Mouse (Mus musculus): ENCODE data around the gene Ankrd13b. TPM values are rescaled to one million over a fixed set of nuclear protein-coding genes. Genes with fewer than 3 reads are reported as not detected.

Ankrd13b gene
- polyA plus RNA-seq (2014; fragmentation: Illumina TruSeq; extraction: RNeasy Lipid Tissue Mini Kit (QIAGEN cat#74804); ENCODE audit: low read depth, low replicate concordance), result not detected

DNA sequence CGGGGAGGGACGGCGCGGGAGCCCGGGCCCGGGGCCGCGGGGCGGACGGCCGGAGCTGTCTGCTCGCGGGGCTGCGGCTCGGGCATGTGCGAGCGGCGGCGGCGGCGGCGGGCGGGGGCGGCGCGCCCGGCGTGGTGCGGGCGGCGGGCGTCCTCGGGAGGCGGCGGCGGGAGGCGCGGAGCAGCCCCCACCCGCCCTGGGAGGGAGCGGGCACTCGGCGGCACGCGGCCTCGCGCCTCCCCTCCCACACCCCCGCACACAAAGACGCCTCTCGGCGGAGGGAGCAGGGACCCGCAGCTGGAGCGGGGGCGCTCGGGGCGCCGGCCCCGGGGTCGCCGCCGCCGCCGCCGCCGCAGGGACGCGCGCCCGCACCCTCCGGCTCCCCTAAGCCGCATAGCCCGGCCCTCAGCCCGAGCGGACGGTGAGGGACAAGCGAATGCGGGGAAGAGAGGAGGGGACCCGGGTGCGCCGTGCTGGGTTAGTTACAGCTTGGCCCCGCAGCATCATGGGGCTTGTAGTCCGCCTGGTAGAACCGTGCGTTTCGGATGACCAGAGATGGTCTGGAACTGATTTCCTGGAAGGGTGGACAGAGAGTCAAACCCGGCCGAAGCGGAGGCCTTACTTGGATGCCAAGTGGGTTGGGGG, at the start of gene Ankrd13b:
TSS of gene Ankrd13b (minus strand) at position 88 of the 645 bp plus-strand sequence.

DNA sequence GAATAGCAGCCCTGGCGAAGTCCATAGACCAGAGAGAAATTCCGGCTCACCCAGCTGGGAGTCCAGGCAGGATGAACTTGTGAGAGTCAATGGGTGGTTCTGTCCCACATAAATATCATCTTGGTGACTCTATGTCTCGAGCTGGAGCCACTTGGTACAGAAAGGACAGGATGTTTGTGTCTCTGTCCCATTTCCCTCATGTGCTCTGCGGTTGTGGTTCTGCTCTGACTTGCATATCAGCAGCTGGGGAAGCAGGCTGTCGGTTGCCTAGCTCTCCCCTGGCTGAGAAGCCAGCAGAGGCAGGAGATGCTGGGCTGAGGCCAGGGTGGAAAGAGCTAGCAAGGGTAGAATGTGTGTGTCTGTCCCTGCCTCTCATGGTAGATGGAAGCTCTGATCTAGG, 29.6 kb upstream of the Ankrd13b start, which contains the start of gene Gm10392:
TSS of gene Gm10392 (minus strand) at position 156 of the 400 bp plus-strand sequence.

GRCm38 (mm10) chr11:77515637-77516552, 26.4 kb upstream of the Ankrd13b start, which contains the start of gene Trp53i13:
Gene Trp53i13 (minus strand): TSS chr11:77515980.

GRCm38 (mm10) chr11:77514832-77515636, 25.6 kb upstream of the Ankrd13b start, which contains the start of gene Abhd15:
Gene Abhd15 (plus strand): TSS chr11:77515121.

GRCm38 (mm10) chr11:77493512-77494343, 4.2 kb upstream of the Ankrd13b start, which contains the start of gene Git1:
Gene Git1 (plus strand): TSS chr11:77493562.

GRCm38 (mm10) chr11:77462283-77463100, 27.0 kb downstream of the Ankrd13b start, which contains the start of gene Coro6:
Gene Coro6 (plus strand): TSS chr11:77462411.

Other genes with a start within 250 kb of the Ankrd13b start
- 0.15 TPM for gene Coro6, start 27.3 kb downstream of the Ankrd13b start, polyA plus RNA-seq (2014; fragmentation: Illumina TruSeq; extraction: RNeasy Lipid Tissue Mini Kit (QIAGEN cat#74804); ENCODE audit: low read depth, low replicate concordance)
- gene Git1, start 3.9 kb upstream of the Ankrd13b start, polyA plus RNA-seq (2014; fragmentation: Illumina TruSeq; extraction: RNeasy Lipid Tissue Mini Kit (QIAGEN cat#74804); ENCODE audit: low read depth, low replicate concordance), result 9.9 TPM
- gene Abhd15, start 25.4 kb upstream of the Ankrd13b start, polyA plus RNA-seq (2014; fragmentation: Illumina TruSeq; extraction: RNeasy Lipid Tissue Mini Kit (QIAGEN cat#74804); ENCODE audit: low read depth, low replicate concordance), result 0.07 TPM
- not detected for gene Trp53i13, start 26.3 kb upstream of the Ankrd13b start, polyA plus RNA-seq (2014; fragmentation: Illumina TruSeq; extraction: RNeasy Lipid Tissue Mini Kit (QIAGEN cat#74804); ENCODE audit: low read depth, low replicate concordance)
- not detected for gene Gm10392, start 29.5 kb upstream of the Ankrd13b start, polyA plus RNA-seq (2014; fragmentation: Illumina TruSeq; extraction: RNeasy Lipid Tissue Mini Kit (QIAGEN cat#74804); ENCODE audit: low read depth, low replicate concordance)
- gene Taok1, start 118.1 kb upstream of the Ankrd13b start, polyA plus RNA-seq (2014; fragmentation: Illumina TruSeq; extraction: RNeasy Lipid Tissue Mini Kit (QIAGEN cat#74804); ENCODE audit: low read depth, low replicate concordance), result 43.1 TPM
- 115 TPM for gene Nufip2, start 196.5 kb upstream of the Ankrd13b start, polyA plus RNA-seq (2014; fragmentation: Illumina TruSeq; extraction: RNeasy Lipid Tissue Mini Kit (QIAGEN cat#74804); ENCODE audit: low read depth, low replicate concordance)
- gene Cryba1, start 235.6 kb upstream of the Ankrd13b start, polyA plus RNA-seq (2014; fragmentation: Illumina TruSeq; extraction: RNeasy Lipid Tissue Mini Kit (QIAGEN cat#74804); ENCODE audit: low read depth, low replicate concordance), result not detected

All from testis, adult 10 weeks (tissue).